Mouse (Mus musculus) neural tube, embryonic 10.5 days (tissue): ENCODE results near the gene Gm39653.
"Not testable (repeated sequence)": the region's sequence is repeated elsewhere in the genome, so short reads cannot be mapped to it uniquely, and the experiment has no call there.

Experiments used
- DNase-seq: peaks from one replicate; pipeline ENCODE4 v3.0.0-alpha.2; 2017; ENCODE audit warnings: low spot score; ENCODE audit errors: extremely low spot score

Gm39653 gene

DNA sequence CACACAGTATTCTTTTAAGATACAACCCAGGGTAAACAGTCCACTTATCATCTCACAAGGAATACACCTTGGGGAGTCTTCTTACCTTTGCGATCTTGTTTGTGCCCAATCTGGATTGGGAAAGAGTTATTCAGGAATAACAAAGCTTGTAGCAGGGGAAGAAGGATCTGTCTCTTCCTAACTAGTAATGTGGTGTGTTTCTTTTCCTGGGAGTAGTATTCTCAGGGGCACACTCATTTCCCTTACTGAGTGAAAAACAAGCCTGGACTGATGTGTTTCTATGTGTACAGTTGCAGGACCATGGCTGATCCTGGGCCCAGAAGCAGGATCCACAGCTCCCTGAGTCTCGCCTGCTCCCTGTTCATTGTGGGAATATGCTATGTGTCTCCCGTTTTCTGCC is at the start of gene Gm39653:
Gene Gm39653, plus strand, starts transcription at position 301 of the 400 bp plus-strand sequence.
- DNase-seq, result no peak

DNA sequence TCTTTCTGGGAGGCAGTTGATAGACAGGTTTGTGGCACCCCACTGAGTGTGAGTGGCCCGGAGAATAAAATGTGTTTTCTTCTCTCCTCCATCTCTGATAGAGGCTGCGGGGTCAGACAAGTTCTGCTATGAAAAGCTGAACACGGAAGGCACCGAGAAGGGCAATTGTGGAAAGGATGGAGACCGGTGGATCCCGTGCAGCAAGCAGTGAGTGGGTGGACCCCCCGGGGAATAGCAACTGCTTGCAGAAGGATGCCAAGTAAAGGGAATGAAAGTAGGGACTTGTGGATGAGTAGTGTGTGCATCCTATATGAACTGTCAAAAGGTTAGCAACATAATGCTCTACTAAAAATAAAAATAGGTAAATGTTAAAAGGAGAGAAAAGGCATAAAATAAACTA is 49.3 kb upstream of the Gm39653 start:
- DNase-seq, result no peak

DNA sequence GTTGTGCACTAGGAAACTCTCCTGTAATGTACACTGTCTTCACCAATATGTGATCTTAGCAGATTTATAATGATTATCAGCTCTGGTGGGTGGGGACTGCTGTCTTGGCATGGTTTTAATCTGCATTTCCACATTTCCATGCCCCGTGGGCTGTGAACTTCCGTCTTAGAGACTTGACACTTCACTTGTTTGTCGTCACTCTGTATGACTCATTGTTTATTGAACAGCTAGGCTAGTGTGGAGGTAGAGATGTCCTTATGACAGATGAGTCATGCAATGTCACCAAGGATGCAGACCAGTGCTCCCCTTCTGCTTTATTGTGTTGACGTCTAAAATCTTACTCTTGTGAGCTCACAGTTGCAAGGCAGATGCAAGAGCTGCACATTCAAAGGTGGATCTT is 48.7 kb upstream of the Gm39653 start:
- DNase-seq, result no peak

GRCm38 (mm10) chr1:63572229-63572628 is 43.5 kb upstream of the Gm39653 start:
- no peak for DNase-seq

DNA sequence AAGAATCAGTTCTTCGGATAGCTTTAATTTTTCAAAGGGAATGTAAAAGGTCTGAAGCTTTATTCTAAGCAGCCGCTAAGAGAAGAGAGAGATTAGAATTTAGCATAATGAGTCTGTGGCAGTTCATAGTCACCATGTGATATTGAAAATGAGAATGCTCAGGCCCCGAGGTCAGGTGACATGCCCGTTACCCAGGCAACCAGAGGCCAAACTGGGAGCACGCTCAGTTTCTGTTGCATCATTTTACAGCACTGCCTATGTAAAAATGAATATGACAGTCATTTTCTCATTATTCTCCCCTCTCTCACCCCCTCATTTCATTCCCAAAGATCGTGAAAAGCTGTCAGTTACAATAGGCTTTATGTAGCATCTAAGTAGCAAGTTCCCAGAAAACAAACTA is 42.3 kb upstream of the Gm39653 start:
- DNase-seq, result peak; percentile 30

DNA sequence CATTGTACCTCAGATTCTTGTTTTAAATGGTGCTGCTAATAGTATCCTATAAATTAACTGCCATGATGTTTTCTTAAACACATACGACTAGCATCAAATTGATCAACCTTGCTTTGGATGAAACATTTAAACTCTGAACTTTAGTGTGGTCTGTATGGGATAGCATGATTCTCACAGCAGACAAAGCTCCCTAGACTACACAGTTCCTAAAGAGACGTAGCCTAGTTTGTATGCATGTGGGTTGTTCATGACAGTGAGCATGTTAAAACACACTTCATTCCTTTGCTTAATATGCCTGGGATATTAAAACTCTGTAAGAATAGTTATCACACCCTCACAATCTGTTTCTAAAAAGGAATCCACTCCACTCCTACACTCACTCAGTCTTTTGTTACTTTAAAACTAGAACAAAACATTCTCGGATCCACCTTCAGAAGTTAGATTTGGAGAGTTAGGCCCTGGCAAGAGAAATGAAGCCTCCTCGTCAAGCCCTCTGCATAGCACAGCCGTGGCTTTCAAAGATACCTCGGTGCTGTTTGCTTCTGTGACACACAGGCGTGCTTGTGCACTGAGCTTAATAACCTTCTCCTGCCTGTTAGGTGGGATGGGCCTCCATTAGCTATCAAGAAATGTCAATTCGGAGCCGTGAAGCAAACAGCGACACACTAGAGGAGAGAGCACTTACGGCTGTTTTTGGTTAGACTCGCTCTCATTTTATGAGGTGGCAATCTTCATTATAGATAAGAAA is 41.7 kb upstream of the Gm39653 start:
- DNase-seq, result no peak

- no peak for DNase-seq
Observed at GRCm38 (mm10) chr1:63576803-63577202, 39.0 kb upstream of the Gm39653 start.

DNA sequence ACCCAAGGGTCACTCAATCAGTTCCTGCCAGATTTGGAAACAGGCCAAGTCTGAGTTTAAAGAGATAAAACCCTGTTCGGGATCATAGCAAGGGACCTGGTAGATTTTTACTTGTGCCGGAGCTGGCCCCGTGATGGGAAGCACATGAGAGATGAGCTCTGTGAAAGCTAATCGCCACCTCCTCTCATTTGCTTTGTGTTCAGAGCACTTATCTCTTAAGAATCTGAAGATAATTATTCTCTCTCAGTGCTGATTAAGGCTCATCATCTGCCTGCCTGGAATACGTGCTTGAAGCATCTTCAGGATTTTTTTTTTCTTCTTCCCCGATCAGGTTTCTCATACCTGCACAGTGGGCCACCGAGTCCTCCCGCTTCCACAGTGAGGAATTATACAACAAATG is 36.6 kb upstream of the Gm39653 start:
- no peak for DNase-seq

- no peak for DNase-seq
Observed at GRCm38 (mm10) chr1:63586869-63587268, 28.9 kb upstream of the Gm39653 start.

DNA sequence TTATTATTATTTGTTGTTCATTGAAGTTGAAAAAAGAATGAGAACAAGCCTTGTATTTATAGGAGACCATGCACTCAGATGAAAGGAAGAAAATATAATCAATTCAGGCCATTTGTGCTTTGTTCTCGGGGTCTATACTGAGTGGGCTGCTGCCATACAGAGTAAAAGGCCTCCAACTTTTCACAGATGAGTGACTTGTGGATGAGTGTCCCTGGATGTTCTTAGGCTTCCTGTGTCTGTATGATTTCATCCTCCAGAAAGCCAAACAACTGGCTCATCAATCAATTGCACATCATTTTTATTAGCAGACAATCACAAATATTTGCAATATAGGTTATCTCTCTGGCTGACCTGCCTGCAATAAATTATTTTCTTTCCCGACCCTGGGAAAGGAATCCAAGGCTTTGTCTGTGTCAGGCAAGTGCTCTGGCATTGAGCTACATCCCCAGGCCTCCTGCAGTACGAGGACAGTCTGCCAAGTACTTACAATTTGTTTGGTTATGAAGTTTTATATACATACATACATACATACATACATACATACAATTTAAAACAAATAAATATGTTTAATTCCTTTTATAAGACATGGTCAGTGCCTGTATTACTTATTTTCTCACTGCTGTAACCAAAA is 11.8 kb upstream of the Gm39653 start:
- DNase-seq, result no peak

- DNase-seq, result no peak
Observed at GRCm38 (mm10) chr1:63609613-63610012, 6.2 kb upstream of the Gm39653 start.

DNA sequence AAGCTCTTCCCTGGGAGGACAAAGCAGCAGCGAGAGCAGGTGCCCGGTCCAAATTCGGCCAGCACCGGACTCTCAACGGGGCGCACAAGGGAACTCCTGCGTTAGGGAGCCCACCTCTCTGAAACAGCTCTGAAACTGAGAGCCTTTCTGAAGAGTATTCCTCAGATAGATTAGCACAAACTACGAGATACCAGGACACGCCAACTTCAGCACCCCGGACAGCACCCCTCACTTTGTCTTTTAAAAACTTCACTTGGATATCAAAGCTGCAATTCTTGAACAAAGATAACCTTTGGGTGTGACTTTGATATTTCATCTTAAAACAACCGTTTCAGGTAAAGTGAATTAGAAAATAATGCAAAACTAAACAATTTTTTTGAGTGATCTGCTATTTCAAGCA is 1.2 kb upstream of the Gm39653 start:
- DNase-seq, result peak; percentile 65

GRCm38 (mm10) chr1:63628211-63628610 is 12.4 kb downstream of the Gm39653 start:
- peak; percentile 18 for DNase-seq

GRCm38 (mm10) chr1:63630390-63630789 is 14.6 kb downstream of the Gm39653 start:
- DNase-seq, result not testable (repeated sequence)

DNA sequence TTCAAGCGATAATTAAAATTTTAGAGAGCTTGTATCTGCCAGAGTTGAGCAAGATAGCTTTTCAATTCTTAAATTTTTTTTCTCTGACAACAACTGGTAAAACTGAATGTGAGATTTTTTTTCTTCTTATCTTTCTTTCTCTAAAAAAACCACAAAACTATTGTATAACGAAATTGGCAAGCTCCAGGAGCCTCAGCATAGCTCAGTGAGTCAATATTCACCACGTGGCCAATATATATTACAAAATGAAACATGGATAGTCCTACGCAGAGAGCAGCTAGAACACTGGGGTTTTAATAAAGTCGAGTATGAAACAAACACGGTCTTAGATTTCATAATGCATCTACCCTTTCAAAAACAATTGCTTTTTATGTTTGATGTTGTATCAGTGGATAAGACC is 24.2 kb downstream of the Gm39653 start:
- no peak for DNase-seq

DNA sequence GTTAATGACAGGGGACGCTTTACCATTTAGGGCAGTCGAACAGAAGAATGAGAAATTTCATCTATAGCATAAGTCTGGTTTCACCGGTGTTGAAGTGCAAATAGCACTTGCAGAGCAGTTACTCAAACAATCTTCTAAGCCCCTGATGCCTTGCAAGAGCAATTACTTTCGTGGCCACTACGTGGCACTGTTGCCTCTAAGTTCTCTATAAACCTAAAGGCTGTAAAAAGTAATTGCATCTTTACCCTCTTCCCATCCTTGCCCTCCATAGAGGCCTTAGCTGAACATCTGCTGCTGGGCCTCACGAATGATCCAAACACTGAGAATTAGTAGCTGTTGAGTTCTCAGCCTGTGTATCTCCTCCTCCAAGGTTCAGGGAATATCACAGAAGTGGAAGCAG is 42.2 kb downstream of the Gm39653 start:
- DNase-seq, result peak; percentile 61

GRCm38 (mm10) chr1:63659591-63659990 is 43.8 kb downstream of the Gm39653 start:
- peak; percentile 52 for DNase-seq

DNA sequence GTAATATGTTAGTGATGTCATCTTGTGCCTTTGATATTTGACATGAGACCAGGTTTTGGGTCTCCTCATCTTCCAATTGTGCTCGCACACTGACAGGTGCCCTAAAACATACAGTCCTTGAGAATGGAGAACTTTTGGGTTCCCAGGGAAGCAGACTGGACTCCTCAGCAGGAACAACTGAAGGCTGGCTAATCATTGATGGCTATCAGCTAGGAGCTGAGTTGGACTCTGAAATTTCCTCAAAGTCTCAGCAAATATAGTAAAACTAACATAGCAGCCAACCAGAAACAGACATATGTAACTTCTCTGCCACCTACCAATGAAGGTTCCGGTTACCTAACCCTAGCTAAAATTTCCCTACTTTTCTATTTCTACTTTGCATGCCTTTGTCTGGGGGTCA is 50.3 kb downstream of the Gm39653 start:
- DNase-seq, result no peak

DNA sequence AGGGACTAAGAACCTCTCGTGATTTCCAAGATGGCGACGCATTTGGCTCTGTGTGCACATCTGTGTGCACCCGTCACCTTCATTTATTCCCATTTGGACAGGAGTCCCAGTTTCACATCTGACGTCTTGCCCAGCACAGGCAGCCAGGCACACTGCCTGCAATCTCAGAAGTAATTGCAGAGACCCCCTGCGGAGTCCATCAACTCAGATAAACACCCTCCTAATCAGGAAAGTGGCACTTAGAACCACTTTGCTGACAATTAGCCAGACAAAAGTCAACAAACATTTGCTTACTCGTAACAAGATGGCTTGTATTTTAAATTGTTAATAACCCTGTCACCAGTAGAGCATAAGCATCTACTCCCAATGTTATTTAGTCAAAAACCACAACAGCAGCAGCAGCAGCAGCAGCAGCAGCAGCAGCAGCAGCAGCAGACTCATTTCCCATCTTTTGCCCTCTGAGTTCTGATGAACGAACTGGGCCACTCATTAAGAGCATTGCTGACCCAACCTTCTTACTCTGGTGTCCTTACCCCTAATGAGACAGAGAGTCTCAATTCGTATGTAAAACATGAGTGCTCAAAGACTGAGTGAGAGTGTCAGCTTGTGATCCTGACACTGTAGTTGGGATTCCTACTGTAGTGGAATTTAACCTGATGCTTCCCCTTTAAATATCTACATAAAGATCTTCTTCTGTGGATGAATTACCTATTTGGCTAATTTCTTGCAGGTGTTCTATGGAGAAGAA is 51.6 kb downstream of the Gm39653 start:
- DNase-seq, result no peak

DNA sequence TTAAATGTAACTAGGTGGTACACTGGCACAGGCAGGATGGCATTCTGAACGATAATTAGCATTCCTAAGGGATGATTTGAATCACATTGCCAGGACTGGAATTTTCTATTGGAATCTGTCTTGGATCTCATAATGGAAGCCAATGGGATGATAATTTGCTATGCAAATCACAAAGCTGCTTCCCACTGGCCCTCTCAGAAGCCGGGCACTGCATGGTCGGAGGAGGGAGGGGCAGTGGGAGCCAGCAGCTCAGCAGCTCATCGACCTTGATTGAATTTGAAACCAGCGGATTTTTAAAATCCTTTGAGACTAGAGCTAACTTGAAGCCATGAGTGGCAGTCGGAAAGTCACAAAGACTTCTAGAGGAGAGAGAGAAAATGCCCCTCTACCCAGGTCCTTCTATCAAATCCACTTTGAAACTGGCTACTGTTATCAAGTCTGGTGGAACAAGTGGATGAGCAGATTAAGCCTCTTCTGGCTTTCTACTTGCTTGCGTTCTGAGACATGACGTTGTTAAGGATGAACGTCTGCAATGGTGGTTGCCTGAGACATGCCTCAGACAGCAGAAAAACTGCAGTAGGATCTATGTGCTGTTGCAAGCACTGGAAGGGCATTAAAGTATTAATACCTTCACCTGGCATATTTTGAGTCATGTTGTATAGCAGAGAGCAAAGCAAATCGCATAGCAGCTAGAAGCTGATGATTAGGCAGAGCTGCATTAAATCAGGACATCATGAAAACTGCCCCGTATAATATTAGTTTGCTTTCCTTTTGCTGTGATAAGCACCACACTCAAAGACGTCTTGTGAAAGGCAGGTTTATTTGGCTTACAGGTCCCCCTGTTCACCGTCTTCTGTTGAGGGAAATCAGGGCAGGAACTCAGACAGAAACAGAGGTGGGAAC is 52.4 kb downstream of the Gm39653 start:
- no peak for DNase-seq

GRCm38 (mm10) chr1:63668852-63669160 is 53.0 kb downstream of the Gm39653 start:
- no peak for DNase-seq
